Mouse (Mus musculus) midbrain, embryonic 11.5 days (tissue): ENCODE data around the gene Trpc1. TPM values are rescaled to one million over a fixed set of nuclear protein-coding genes. Genes with fewer than 3 reads are reported as not detected.

Source experiments
- ATAC-seq: fragments of 200-750 bp; cut with Nextera tagmentation; 2 replicates; pipeline ENCODE4 v1.8.0; 2017; ENCODE audit warnings: moderate TSS enrichment, moderate library complexity; ENCODE audit not compliant: low FRiP score
- DNase-seq: peaks from one replicate; pipeline ENCODE4 v3.0.0; 2015; ENCODE audit warnings: low spot score; ENCODE audit errors: missing footprints
- H3K27ac ChIP-seq: fragments of 300-500 bp; sonication (generic); 2 replicates; pipeline ENCODE4 v1.5.1; 2014; ENCODE audit warnings: low read depth, low read length
- H3K27me3 ChIP-seq: fragments of 300-500 bp; sonication (generic); 2 replicates; pipeline ENCODE4 v1.6.1; 2014; ENCODE audit warnings: mild to moderate bottlenecking, low read length, moderate library complexity, mixed read lengths; ENCODE audit not compliant: control insufficient read depth, insufficient read depth
- H3K36me3 ChIP-seq: fragments of 300-500 bp; sonication (generic); 2 replicates; pipeline ENCODE4 v1.6.1; 2014; ENCODE audit warnings: mild to moderate bottlenecking, low read length, moderate library complexity, mixed read lengths; ENCODE audit not compliant: control insufficient read depth, insufficient read depth
- H3K4me1 ChIP-seq: fragments of 300-500 bp; sonication (generic); 2 replicates; pipeline ENCODE4 v1.6.1; 2014; ENCODE audit warnings: low read length; ENCODE audit not compliant: control insufficient read depth, insufficient read depth
- H3K4me2 ChIP-seq: fragments of 300-500 bp; sonication (generic); 2 replicates; pipeline ENCODE4 v1.6.1; 2014; ENCODE audit warnings: mild to moderate bottlenecking, moderate library complexity
- H3K4me3 ChIP-seq: fragments of 300-500 bp; sonication (generic); 2 replicates; pipeline ENCODE4 v1.5.1; 2014; ENCODE audit warnings: low read depth, low read length
- H3K9ac ChIP-seq: fragments of 300-500 bp; sonication (generic); 2 replicates; pipeline ENCODE4 v1.6.1; 2014; ENCODE audit warnings: low read length
- H3K9me3 ChIP-seq: fragments of 300-500 bp; sonication (generic); 2 replicates; pipeline ENCODE4 v1.6.1; 2016; ENCODE audit warnings: low read length; ENCODE audit not compliant: control insufficient read depth
- WGBS: fragments of 180-500 bp; shearing (Covaris S2); extraction: QIAGEN DNeasy Blood & Tissue Kit; methylation state at CpG from one replicate; pipeline ENCODE4 v1.1.7; 2014; 5-methylcytosine and 5-hydroxymethylcytosine counted together
- polyA plus RNA-seq: library from polyadenylated mRNA; unstranded; fragments of >200 nt; fragmentation: Nextera tagmentation; extraction: Ambion mirVana; gene quantifications from 2 replicates; pipeline ENCODE4 v1.2.1, GENCODE M21; 2014

The Trpc1 gene
- polyA plus RNA-seq, 1 experiment from 2014 or later: 3.1 TPM

DNA sequence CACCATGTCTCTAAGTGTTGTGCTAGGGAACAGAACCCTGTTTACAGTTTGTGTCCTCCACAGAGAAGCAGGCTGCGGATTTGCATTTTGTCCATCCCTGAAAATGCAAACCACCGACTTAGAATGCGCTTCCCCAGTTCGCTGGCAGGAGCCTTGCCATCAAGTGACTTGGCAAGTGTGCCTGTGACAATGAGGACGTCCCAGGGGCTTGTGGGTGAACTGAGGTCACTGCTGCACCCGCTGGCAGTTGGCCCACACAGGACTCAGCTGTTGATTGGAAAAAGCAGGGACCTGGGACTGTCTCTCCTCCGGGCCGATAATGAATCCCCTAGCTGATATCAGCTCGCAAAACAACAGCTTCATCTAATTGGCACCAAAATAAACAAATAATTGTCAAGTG, 82.3 kb downstream of the Trpc1 start:
- no peaks in the 10 kb centered on the region for H3K36me3 ChIP-seq
- WGBS: 47% methylated on average over 9 of the region's 9 CpGs
- H3K9ac ChIP-seq: no peak overlapping the region
- no peak overlapping the region for H3K4me2 ChIP-seq
- no peak overlapping the region for H3K27ac ChIP-seq
- H3K9me3 ChIP-seq: peaks cover 2% of the 10 kb centered on the region; the same call in 1 of the 2 replicates
- H3K4me1 ChIP-seq: no peaks in the 10 kb centered on the region; the same call in 1 of the 2 replicates
- no peaks in the 10 kb centered on the region for H3K27me3 ChIP-seq
- no peak for DNase-seq
- ATAC-seq: no peak
- no peak overlapping the region for H3K4me3 ChIP-seq

DNA sequence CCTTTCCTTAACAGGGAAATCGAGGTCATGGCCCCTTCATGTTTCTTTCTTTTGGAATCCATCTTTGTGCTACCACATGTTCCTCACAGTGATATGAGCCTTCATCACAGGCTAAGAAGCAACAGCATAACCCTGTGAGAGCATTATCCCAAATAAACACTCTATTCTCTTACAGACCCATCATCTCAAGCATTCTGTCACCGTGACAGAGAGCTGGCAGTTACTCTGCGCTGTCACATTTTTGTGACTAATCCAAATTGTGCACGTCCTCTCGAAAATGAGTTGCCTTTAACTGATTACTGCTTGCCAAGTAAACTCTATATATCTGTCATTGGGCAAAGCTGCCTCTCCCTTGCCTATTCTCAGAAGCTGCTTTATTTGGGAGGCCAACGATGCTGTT, 84.3 kb downstream of the Trpc1 start:
- Histone ChIP-seq H3K27ac (no peak overlapping the region), H3K27me3 (no peaks in the 10 kb centered on the region), H3K9me3 (no peaks in the 10 kb centered on the region), H3K4me1 (no peaks in the 10 kb centered on the region; the same call in 1 of the 2 replicates), H3K4me2 (no peak overlapping the region), H3K4me3 (no peak overlapping the region), H3K9ac (no peak overlapping the region), H3K36me3 (no peaks in the 10 kb centered on the region)
- DNase-seq (no peak), ATAC-seq (no peak)
- 94% methylated on average over 6 of the region's 6 CpGs for WGBS

DNA sequence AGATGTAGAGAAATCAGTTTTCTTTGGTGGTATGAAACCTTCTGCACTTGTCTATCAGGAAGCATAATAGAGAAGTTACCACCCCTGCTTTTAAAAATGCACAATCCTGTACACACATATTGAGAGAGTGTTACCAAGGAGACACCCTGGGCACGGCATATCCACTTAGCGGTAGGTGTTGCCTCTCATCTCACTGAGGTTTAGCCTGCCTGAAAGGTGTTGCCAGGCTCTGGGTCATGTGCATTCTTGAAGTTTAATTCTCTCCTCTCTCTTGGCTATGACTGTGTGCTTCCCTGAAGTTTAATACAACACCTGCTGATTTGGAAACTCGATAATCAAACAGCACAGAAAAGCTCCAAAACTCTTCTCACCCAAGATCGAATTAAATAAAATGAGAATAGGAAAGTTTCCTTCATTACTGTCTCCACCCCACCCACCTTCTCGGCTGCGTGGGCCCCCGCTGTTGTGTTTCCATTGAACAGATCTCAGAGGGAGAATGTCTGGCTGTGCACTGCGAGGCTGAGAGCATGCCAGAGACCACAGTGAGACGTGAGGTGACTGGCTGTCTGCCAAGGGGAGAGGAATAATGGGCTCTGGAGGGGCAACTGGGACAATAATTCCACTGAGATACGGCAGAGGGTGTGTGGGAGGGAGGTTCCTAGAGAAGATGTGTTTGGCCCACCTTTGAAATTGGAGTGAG, 85.7 kb downstream of the Trpc1 start:
- Histone ChIP-seq H3K9ac (no peak overlapping the region), H3K4me2 (no peak overlapping the region), H3K9me3 (no peaks in the 10 kb centered on the region), H3K4me3 (no peak overlapping the region), H3K4me1 (no peaks in the 10 kb centered on the region; the same call in 1 of the 2 replicates), H3K36me3 (no peaks in the 10 kb centered on the region), H3K27me3 (no peaks in the 10 kb centered on the region), H3K27ac (no peak overlapping the region)
- WGBS: 72% methylated on average over 10 of the region's 10 CpGs
- no peak for DNase-seq
- no peak for ATAC-seq

DNA sequence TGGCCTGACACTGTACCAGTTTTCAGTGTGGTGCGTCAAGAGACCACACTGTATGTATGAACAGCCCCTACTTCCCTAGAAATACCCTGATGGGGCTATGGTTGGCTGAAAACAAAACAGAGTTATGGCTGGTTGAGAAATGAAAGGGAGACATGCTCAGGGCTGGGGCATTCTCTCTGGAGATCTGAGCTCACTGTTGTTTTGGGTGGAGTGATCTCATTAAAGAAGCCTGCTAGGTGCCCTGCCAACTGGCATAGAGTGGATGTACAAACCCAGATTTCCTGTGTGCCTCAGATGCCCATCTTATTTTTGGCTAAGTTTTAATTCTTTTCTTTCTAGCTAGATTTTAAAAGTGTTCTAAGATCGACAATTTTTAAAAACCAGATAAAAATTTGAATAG, 92.2 kb downstream of the Trpc1 start:
- Histone ChIP-seq H3K27ac (no peak overlapping the region), H3K27me3 (no peaks in the 10 kb centered on the region), H3K36me3 (no peaks in the 10 kb centered on the region), H3K9ac (no peak overlapping the region), H3K4me3 (no peak overlapping the region), H3K9me3 (no peaks in the 10 kb centered on the region), H3K4me2 (no peak overlapping the region), H3K4me1 (no peaks in the 10 kb centered on the region)
- DNase-seq: no peak
- no peak for ATAC-seq
- 86% methylated on average over 2 of the region's 2 CpGs for WGBS

Other genes starting within 250 kb of the Trpc1 start
- gene U2surp, start 238.4 kb downstream of the Trpc1 start, polyA plus RNA-seq: 157 and 169 TPM in 2 replicates
- gene Paqr9, start 190.7 kb downstream of the Trpc1 start, polyA plus RNA-seq: 0.33 and 0.36 TPM in 2 replicates
- gene Pcolce2, start 112.8 kb downstream of the Trpc1 start, polyA plus RNA-seq: 1.8 and 2.0 TPM in 2 replicates
- gene Pls1, start 94.9 kb upstream of the Trpc1 start, polyA plus RNA-seq: 4.4 and 7.5 TPM in 2 replicates
- 18.3 and 19.3 TPM in 2 replicates for gene Atr, start 107.2 kb upstream of the Trpc1 start, polyA plus RNA-seq
- 14.8 and 17.5 TPM in 2 replicates for gene Xrn1, start 204.4 kb upstream of the Trpc1 start, polyA plus RNA-seq